Mouse (Mus musculus) C2C12 (cell line): ENCODE measurements around the gene Timmdc1. TPM values are rescaled to one million over a fixed set of nuclear protein-coding genes. Genes with fewer than 3 reads are reported as not detected.

Source experiments
- H3K27me3 ChIP-seq: one replicate; pipeline ENCODE4 v1.6.1; 2011; ENCODE audit not compliant: control insufficient read depth, insufficient read depth, insufficient read length
- H3K36me3 ChIP-seq: one replicate; pipeline ENCODE4 v1.6.1; 2011; ENCODE audit not compliant: control insufficient read depth, insufficient read depth
- H3K4me3 ChIP-seq: one replicate; pipeline ENCODE4 v1.5.1; 2011; ENCODE audit warnings: mild to moderate bottlenecking, control low read depth; ENCODE audit not compliant: poor library complexity, insufficient read depth, severe bottlenecking
- H3K79me2 ChIP-seq: one replicate; pipeline ENCODE4 v1.6.1; 2011; ENCODE audit not compliant: control insufficient read depth, insufficient read depth
- H3K79me3 ChIP-seq: one replicate; pipeline ENCODE4 v1.6.1; 2011; ENCODE audit warnings: low read depth, control low read depth
- H3ac ChIP-seq: one replicate; pipeline ENCODE3; 2011; ENCODE audit warnings: low read depth; ENCODE audit not compliant: control insufficient read depth, insufficient read length
- CEBPB ChIP-seq: IDR thresholded peaks from one replicate; pipeline ENCODE4 v1.6.1; 2011; ENCODE audit warnings: low read depth, mild to moderate bottlenecking, control low read depth, moderate library complexity
- CTCF ChIP-seq: IDR thresholded peaks from one replicate; pipeline ENCODE4 v1.5.1; 2011; ENCODE audit not compliant: control insufficient read depth, insufficient read depth, insufficient read length
- FOSL1 ChIP-seq: IDR thresholded peaks from one replicate; pipeline ENCODE4 v1.8.0; 2011; ENCODE audit warnings: mild to moderate bottlenecking, low read length; ENCODE audit not compliant: poor library complexity, insufficient read depth, severe bottlenecking
- MAX ChIP-seq: IDR thresholded peaks from one replicate; pipeline ENCODE4 v1.6.1; 2011; ENCODE audit warnings: mild to moderate bottlenecking, control low read depth
- MYOD1 ChIP-seq: IDR thresholded peaks from one replicate; pipeline ENCODE4 v1.6.1; 2011; ENCODE audit warnings: low read depth; ENCODE audit not compliant: control insufficient read depth, insufficient read length
- MYOG ChIP-seq: IDR thresholded peaks from one replicate; pipeline ENCODE4 v1.6.1; 2011; ENCODE audit not compliant: control insufficient read depth, insufficient read length; ENCODE audit errors: extremely low read depth
- USF1 ChIP-seq: IDR thresholded peaks from one replicate; pipeline ENCODE4 v1.6.1; 2011; ENCODE audit warnings: low read depth, mild to moderate bottlenecking, control low read depth, moderate library complexity
- polyA plus RNA-seq: library from polyadenylated mRNA; unstranded; fragments of >200 nt; fragmentation: generic; extraction: Trizol; gene quantifications from one replicate; pipeline ENCODE4 v1.2.1, GENCODE M21; 2012; ENCODE audit warnings: missing spikeins

Gene Timmdc1
- polyA plus RNA-seq, 1 experiment, result 29.5 TPM

DNA sequence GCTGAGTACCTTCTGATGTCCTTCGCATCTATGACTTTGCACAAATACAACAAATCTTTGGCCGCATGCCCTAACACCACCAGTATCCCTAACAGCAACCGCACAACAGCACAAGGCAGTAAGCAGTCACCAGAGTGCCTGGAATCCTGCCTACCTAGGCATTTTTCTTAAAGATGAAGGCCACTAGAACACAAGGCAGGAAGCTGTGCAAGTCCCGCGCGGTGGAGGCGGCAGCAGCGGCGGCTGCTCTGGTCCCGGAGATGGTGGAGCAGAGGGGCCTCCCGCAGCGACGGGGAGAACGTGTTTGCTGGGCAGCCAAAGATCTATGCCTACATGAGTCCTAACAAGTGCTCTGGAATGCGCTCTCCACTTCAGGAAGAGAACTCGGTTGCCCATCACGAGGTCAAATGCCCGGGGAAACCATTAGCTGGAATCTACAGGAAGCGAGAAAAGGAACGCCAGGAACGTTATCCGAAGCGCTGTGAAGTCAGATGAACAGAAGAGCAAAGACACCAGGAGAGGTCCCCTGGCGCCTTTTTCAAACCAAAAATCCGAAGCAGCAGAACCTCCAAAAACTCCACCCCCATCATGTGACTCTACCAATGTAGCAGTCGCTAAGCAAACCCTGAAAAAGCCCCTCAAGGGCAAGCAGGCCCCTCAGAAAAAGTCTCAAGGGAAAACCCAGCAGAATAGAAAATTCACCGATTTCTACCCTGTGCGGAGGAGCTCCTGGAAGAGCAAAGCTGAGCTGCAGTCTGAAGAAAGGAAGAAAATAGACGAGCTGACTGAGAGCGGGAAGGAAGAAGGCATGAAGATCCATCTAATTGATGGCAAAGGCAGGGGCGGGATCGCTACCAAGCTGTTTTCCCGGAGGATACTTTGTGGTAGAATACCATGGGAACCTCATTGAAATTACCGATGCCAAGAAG, 45.9 kb downstream of the Timmdc1 start:
- Histone ChIP-seq H3K79me3 (peaks cover 4% of the 10 kb centered on the region), H3K36me3 (peaks cover 56% of the 10 kb centered on the region), H3ac (no peak overlapping the region), H3K79me2 (peaks cover 18% of the 10 kb centered on the region), H3K27me3 (no peaks in the 10 kb centered on the region), H3K4me3 (no peak overlapping the region)
- TF ChIP-seq MAX (no peak), CEBPB (no peak), CTCF (no peak), MYOD1 (no peak), USF1 (no peak), FOSL1 (no peak), MYOG (no peak)

DNA sequence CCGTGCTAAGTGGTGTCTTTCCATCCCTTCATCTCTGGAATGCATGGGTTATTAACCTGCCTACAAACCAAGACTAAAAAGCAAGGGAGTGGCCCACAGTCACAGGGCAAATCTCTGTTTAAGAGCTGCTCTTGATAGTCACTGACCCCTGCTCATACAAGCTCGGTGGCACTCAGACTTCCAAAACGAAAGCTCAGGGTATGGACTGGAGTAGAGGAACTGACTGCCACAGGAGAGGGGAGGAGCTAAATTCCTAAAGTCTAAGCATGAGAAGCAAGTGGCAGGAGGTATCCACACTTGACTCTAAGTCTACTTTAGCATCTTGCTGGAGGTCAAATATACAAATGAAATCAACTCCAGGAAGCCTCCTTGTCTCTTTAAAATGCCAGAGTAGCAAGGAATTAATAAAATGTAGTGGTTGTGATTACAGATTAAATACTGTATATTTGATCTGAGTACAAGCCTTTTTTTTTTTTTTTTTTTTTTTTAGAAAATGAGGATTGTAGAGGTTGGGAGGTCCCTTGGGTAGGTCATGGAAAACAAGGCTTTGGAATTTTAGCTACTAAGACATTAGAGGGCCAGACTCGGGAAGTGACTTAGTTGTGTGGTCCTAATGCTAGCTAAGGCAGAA, 46.7 kb downstream of the Timmdc1 start:
- Histone ChIP-seq H3K4me3 (no peak overlapping the region), H3K36me3 (peaks cover 53% of the 10 kb centered on the region), H3ac (no peak overlapping the region), H3K79me3 (peaks cover 6% of the 10 kb centered on the region), H3K79me2 (peaks cover 25% of the 10 kb centered on the region), H3K27me3 (no peaks in the 10 kb centered on the region)
- TF ChIP-seq CTCF, result no peak
- TF ChIP-seq FOSL1, result no peak
- TF ChIP-seq CEBPB, result no peak
- TF ChIP-seq USF1, result no peak
- TF ChIP-seq MAX, result no peak
- TF ChIP-seq MYOD1, result no peak
- TF ChIP-seq MYOG, result no peak

DNA sequence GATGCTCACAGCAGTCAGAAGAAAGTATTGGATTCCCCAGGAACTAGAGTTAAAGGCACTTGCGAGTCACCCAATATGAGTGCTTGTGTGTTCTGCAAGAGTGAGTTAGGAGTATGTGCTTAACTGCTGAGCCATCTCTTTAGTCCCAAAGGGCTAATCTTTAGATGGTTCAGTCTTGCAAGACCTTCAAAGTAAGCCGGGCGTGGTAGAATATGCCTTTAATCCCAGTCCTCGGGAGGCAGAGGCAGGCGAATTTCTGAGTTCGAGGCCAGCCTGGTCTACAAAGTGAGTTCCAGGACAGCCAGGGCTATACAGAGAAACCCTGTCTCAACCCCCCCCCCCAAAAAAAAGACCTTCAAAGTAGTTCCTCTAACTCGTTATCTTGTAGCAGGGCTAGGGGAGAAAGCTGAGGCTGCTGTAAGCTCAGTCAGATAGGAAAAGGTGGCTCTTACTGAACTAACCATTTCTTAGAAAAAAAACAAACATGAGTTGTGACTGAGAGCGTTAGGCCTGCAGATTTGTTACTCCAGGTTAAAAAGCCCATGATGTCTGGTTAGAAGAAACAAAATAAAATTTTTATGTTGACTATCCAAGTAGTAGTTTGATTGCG, 47.7 kb downstream of the Timmdc1 start:
- Histone ChIP-seq H3ac (no peak overlapping the region), H3K36me3 (peaks cover 53% of the 10 kb centered on the region), H3K79me3 (peaks cover 10% of the 10 kb centered on the region), H3K79me2 (peaks cover 36% of the 10 kb centered on the region), H3K27me3 (no peaks in the 10 kb centered on the region), H3K4me3 (no peak overlapping the region)
- TF ChIP-seq FOSL1 (no peak), CEBPB (no peak), MYOD1 (no peak), MAX (no peak), USF1 (no peak), CTCF (no peak), MYOG (no peak)

DNA sequence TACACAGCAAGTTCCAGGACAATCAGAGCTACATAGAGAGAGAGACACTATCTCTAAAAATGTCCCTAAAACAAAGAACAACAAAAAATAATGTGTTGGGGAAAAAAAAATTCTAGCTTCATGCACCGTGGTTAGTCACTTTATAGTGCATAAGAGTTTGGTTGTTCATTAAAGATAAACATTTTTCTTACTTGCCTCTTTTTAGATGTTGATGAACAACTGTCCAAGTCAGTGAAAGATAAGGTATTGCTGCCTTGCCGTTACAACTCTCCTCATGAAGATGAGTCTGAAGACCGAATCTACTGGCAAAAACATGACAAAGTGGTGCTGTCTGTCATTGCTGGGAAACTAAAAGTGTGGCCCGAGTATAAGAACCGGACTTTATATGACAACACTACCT, 48.8 kb downstream of the Timmdc1 start:
- Histone ChIP-seq H3K79me3 (peaks cover 20% of the 10 kb centered on the region), H3K4me3 (no peak overlapping the region), H3K36me3 (peaks cover 47% of the 10 kb centered on the region), H3ac (no peak overlapping the region), H3K27me3 (no peaks in the 10 kb centered on the region), H3K79me2 (peaks cover 47% of the 10 kb centered on the region)
- TF ChIP-seq FOSL1, result no peak

DNA sequence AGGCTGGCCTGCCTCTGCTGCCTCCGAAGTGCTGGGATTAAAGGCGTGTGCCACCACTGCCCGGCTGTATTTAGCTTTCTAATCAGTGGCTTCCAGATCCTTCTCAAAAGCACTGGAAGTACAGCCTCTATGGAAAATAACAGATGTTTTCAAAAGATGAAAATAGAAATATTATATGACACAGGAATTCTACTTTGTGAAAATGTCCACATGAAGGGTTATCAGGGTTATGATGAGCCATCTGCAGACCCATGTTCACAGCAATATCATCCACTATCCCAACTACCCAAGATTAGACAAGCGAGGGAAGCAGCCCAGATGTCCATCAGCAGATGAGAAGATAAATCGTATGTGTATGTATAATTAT, 50.0 kb downstream of the Timmdc1 start:
- no peak overlapping the region for H3K4me3 ChIP-seq
- H3K79me2 ChIP-seq, result peaks cover 59% of the 10 kb centered on the region
- H3K27me3 ChIP-seq, result no peaks in the 10 kb centered on the region
- H3K79me3 ChIP-seq, result peaks cover 29% of the 10 kb centered on the region
- H3K36me3 ChIP-seq, result peaks cover 47% of the 10 kb centered on the region
- no peak for TF ChIP-seq MAX
- no peak for TF ChIP-seq CTCF
- TF ChIP-seq MYOD1, result no peak
- TF ChIP-seq CEBPB, result no peak
- TF ChIP-seq MYOG, result no peak
- TF ChIP-seq USF1, result no peak
- TF ChIP-seq FOSL1, result no peak
- H3ac ChIP-seq, result no peak overlapping the region
